Comparison of ENCODE assay signal across 13 mouse cellular contexts in genomic region chr11:97824895-97825294, GRCm38 (mm10). TPM values are rescaled to one million over a fixed set of nuclear protein-coding genes. Genes with fewer than 3 reads are reported as not detected.
DNase-seq lines count a peak whose midpoint lies in the region; ATAC-seq and TF ChIP-seq lines count a peak whose summit lies in the region.
"Had no signal": no experiment of that assay in that cellular context is flagged by ENCODE, and none has a peak within 500 bp of the region (broad histone marks: within the 10 kb centered on the region; RNA-seq: fewer than 3 reads in every experiment).

No protein-coding gene starts in this region.

- H3K9ac ChIP-seq in neural tube, embryonic 14.5 days (replicated peaks; ENCODE audit: low read depth, low read length), result no peak overlapping the region
- H3K9ac ChIP-seq: liver, embryonic 14.5 days had no signal

- peak; percentile 46 for DNase-seq in cerebellum, adult 9-10 months
- DNase-seq in cerebellum, adult 11 months, result no peak
- peak; percentile 59 for DNase-seq in layer of hippocampus, adult 9-11 months
- no peak for DNase-seq in layer of hippocampus, adult 8-10 months (ENCODE audit: low spot score in 2 of 2)
- DNase-seq in spleen, adult 2 months (ENCODE audit: low read depth in 1 of 2, low spot score in 2 of 2), result no peak
- DNase-seq in spleen, postnatal 4 days (ENCODE audit: low spot score in 2 of 2), result no peak
- DNase-seq in retina, embryonic 14.5 days (ENCODE audit: low spot score), result no peak
- DNase-seq: cerebellum, postnatal 14 days had no signal

- 12% methylated on average over 6 of the region's 6 CpGs for WGBS in spleen, adult 2 months
- WGBS in neural tube, embryonic 14.5 days, result 70% methylated on average over 6 of the region's 6 CpGs

- H3K36me3 ChIP-seq in spleen, adult 2 months (ENCODE audit: control insufficient read depth, insufficient read depth, low read length), result peaks cover 6% of the 10 kb centered on the region
- H3K36me3 ChIP-seq in neural tube, embryonic 14.5 days (ENCODE audit: control insufficient read depth, insufficient read depth, low read length), result peaks cover 35% of the 10 kb centered on the region

- TF ChIP-seq CTCF in spleen, adult 2 months (IDR thresholded peaks at IDR 0.05; ENCODE audit: extremely low read depth, insufficient read depth, insufficient read length, insufficient replicate concordance), result no peak

- H3K4me1 ChIP-seq in spleen, adult 2 months (ENCODE audit: control insufficient read depth, insufficient read depth, insufficient read length), result peaks cover 37% of the 10 kb centered on the region
- 0 out of 2 replicates have a peak, but pooled peaks cover 3% of the 10 kb centered on the region for H3K4me1 ChIP-seq in neural tube, embryonic 14.5 days (ENCODE audit: control insufficient read depth, insufficient read depth, low read length)

- H3K27me3 ChIP-seq in spleen, adult 2 months (ENCODE audit: control insufficient read depth, insufficient read depth, low read length), result no peaks in the 10 kb centered on the region
- no peaks in the 10 kb centered on the region for H3K27me3 ChIP-seq in neural tube, embryonic 14.5 days (ENCODE audit: control insufficient read depth, insufficient read depth, low read length)

- ATAC-seq in neural tube, embryonic 14.5 days (ENCODE audit: low read depth), result no peak

- H3K27ac ChIP-seq in spleen, adult 2 months (ENCODE audit: insufficient read depth, low read length), result peak overlapping the region; percentile 81
- peak overlapping the region; percentile 52 for H3K27ac ChIP-seq in neural tube, embryonic 14.5 days (ENCODE audit: low read depth, low read length)
- H3K27ac ChIP-seq: liver, embryonic 14.5 days had no signal

- no peak for TF ChIP-seq POLR2A in spleen, adult 2 months (IDR thresholded peaks at IDR 0.05; ENCODE audit: low read depth, low read length)

- no peak overlapping the region for H3K4me2 ChIP-seq in neural tube, embryonic 14.5 days (ENCODE audit: low read depth, low read length)

- no peak overlapping the region for H3K4me3 ChIP-seq in spleen, adult 2 months (ENCODE audit: extremely low read depth, insufficient read depth, insufficient read length)
- no peak overlapping the region for H3K4me3 ChIP-seq in neural tube, embryonic 14.5 days (ENCODE audit: low read depth, low read length)

- no peaks in the 10 kb centered on the region for H3K9me3 ChIP-seq in neural tube, embryonic 14.5 days (ENCODE audit: control insufficient read depth, low read length)
- H3K9me3 ChIP-seq: G1E had no signal

RNA-seq across cellular contexts. Expression of gene B230217C12Rik, which starts 15.7 kb away (rescaled TPM):
- 10 to 100 TPM; 58.6 to 70.2 (median 68.1) TPM for total RNA-seq in layer of hippocampus, adult 8-10 months (2022)
- polyA plus RNA-seq in spleen, adult 2 months (2012; rRNA removed), result 1.8 and 3.1 TPM in 2 replicates
- polyA plus RNA-seq in neural tube, embryonic 14.5 days (2014; fragmentation: Nextera tagmentation; extraction: Ambion mirVana), result 39.8 and 53.5 TPM in 2 replicates
- polyA plus RNA-seq: G1E had no signal

RNA-seq across cellular contexts. Expression of gene Lasp1, which starts 26.1 kb away (rescaled TPM):
- total RNA-seq in layer of hippocampus, adult 8-10 months (2022), result 100 to 1,000 TPM; 102 to 109 (median 104) TPM
- 69.4 and 75.2 TPM in 2 replicates for polyA plus RNA-seq in spleen, adult 2 months (2012; rRNA removed)
- 82.9 and 99.8 TPM in 2 replicates for polyA plus RNA-seq in neural tube, embryonic 14.5 days (2014; fragmentation: Nextera tagmentation; extraction: Ambion mirVana)

RNA-seq across cellular contexts. Expression of gene Rpl23, which starts 42.7 kb away (rescaled TPM):
- total RNA-seq in layer of hippocampus, adult 8-10 months (2022), result 100 to 1,000 TPM; 304 to 481 (median 389) TPM
- 96.9 and 98.1 TPM in 2 replicates for polyA plus RNA-seq in spleen, adult 2 months (2012; rRNA removed)
- 347 and 366 TPM in 2 replicates for polyA plus RNA-seq in neural tube, embryonic 14.5 days (2014; fragmentation: Nextera tagmentation; extraction: Ambion mirVana)

RNA-seq across cellular contexts. Expression of gene 1700001P01Rik, which starts 49.2 kb away (rescaled TPM):
- 1 to 10 TPM in 1 of 4 experiments, under 1 TPM in 2, not detected in 1; 0.93 to 1.4 (median 0.98) TPM for total RNA-seq in layer of hippocampus, adult 8-10 months (2022)
- polyA plus RNA-seq in spleen, adult 2 months (2012; rRNA removed), result not detected in 2 replicates
- 0.36 TPM in 1 of 2 replicates, not detected in the other for polyA plus RNA-seq in neural tube, embryonic 14.5 days (2014; fragmentation: Nextera tagmentation; extraction: Ambion mirVana)
- total RNA-seq: heart, adult 8-10 months had no signal
- polyA plus RNA-seq: thymus, postnatal 0 days had no signal

RNA-seq across cellular contexts. Expression of gene Cwc25, which starts 58.5 kb away (rescaled TPM):
- total RNA-seq in layer of hippocampus, adult 8-10 months (2022), result 10 to 100 TPM; 18.6 to 22.2 (median 20.6) TPM
- polyA plus RNA-seq in spleen, adult 2 months (2012; rRNA removed), result 6.7 TPM in 2 replicates
- 13.8 and 13.9 TPM in 2 replicates for polyA plus RNA-seq in neural tube, embryonic 14.5 days (2014; fragmentation: Nextera tagmentation; extraction: Ambion mirVana)

Comparison
In these comparisons a context has a peak if more than half of its experiments do, and no peak if none do; other contexts are left out.
1. DNase-seq: peak in cerebellum, adult 9-10 months (single experiment) and layer of hippocampus, adult 9-11 months (single experiment); none in cerebellum, adult 11 months (single experiment), layer of hippocampus, adult 8-10 months (0 of 2), spleen, adult 2 months (0 of 2), spleen, postnatal 4 days (0 of 2) and retina, embryonic 14.5 days (single experiment).